Mouse (Mus musculus) cerebellum, adult 2 months (tissue): ENCODE results near the gene Pced1b. TPM values are rescaled to one million over a fixed set of nuclear protein-coding genes. Genes with fewer than 3 reads are reported as not detected.

Experiments used
- DNase-seq, 2 experiments: peaks; one replicate each; pipeline ENCODE4 v3.0.0; 2021
- H3K27ac ChIP-seq: fragments of 200-500 bp; 2 replicates; pipeline ENCODE4 v1.5.1; 2012; ENCODE audit warnings: low read length, control low read depth, inconsistent platforms; ENCODE audit not compliant: insufficient read depth
- H3K27me3 ChIP-seq: fragments of 200-500 bp; 2 replicates; pipeline ENCODE4 v1.6.1; 2012; ENCODE audit warnings: inconsistent platforms, mild to moderate bottlenecking, low read length, moderate library complexity; ENCODE audit not compliant: control insufficient read depth, insufficient read depth
- H3K4me1 ChIP-seq: fragments of 200-500 bp; 2 replicates; pipeline ENCODE4 v1.6.1; 2011; ENCODE audit warnings: low read length; ENCODE audit not compliant: control insufficient read depth, insufficient read depth
- H3K4me3 ChIP-seq: fragments of 200-500 bp; replicated peaks from 2 replicates; pipeline ENCODE3; 2011; ENCODE audit warnings: mild to moderate bottlenecking, low read depth, low read length, control low read depth; ENCODE audit not compliant: insufficient read depth
- CTCF ChIP-seq: fragments of 200-500 bp; IDR thresholded peaks from 2 replicates; pipeline ENCODE4 v1.5.1; 2011; ENCODE audit warnings: low read depth, mild to moderate bottlenecking, control low read depth, low read length, moderate library complexity, borderline replicate concordance; ENCODE audit not compliant: insufficient read depth
- POLR2A ChIP-seq: fragments of 200-500 bp; IDR thresholded peaks from 2 replicates; pipeline ENCODE4 v1.6.1; 2011; ENCODE audit warnings: low read length, control low read depth, borderline replicate concordance; ENCODE audit not compliant: insufficient read depth
- WGBS: fragments of 180-500 bp; shearing (Covaris S2); methylation state at CpG from one replicate; pipeline ENCODE4 v1.1.7; 2018; 5-methylcytosine and 5-hydroxymethylcytosine counted together
- polyA plus RNA-seq: library from polyadenylated mRNA; depleted of rRNA; stranded (reverse); fragments of >200 nt; gene quantifications from 2 replicates; pipeline ENCODE4 v1.2.3, GENCODE M21; 2012

Gene Pced1b
- polyA plus RNA-seq, 1 experiment = 7.5 TPM

DNA sequence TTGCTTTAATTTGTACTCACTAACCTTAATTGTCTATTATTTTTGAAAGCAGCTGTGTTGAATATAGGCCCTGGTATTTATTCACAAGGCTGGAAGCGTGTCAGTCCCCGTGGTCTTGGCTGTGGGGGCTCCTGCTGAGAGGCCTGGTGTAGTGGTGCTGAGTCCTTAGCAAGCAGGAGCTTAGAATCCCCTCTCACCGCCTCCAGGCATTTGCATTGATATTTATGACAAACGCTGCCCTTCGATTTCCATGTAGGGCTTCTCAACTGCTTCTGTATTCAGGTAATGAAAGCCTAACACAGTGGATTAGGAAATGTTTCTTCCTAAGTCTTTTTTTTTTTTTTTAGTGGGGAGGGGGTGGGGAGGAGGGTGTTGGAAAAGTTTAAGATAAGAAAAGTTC is 75.9 kb downstream of the Pced1b start:
- no peak for DNase-seq
- Histone ChIP-seq H3K4me3 (no peak overlapping the region), H3K27ac (no peak overlapping the region), H3K4me1 (no peaks in the 10 kb centered on the region), H3K27me3 (no peaks in the 10 kb centered on the region)
- 74% methylated on average over 5 of the region's 5 CpGs for WGBS
- TF ChIP-seq CTCF (no peak), POLR2A (no peak)

DNA sequence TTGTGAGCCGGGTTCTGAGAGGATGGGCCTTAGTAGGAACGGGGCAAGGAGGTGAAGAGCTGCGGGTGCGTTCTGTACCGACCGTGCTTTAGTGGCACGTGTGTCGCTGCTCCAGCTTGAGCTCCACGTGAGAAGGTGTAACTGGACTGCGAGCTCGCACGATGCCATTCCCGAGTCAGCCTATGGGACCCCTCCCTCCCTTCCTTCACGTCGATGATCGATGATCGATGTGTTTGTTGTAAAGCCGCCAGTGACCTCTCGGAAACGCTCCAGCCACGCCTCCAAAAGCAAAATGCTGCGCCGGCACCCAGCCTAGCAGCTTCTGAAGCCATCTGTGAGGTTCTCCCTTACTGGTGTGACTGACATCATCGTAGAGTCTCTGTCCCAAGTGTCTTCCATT is 76.6 kb downstream of the Pced1b start:
- no peaks in the 10 kb centered on the region for H3K27me3 ChIP-seq
- no peak overlapping the region for H3K4me3 ChIP-seq
- WGBS = 81% methylated on average over 24 of the region's 24 CpGs
- DNase-seq = no peak
- H3K4me1 ChIP-seq = no peaks in the 10 kb centered on the region
- no peak overlapping the region for H3K27ac ChIP-seq
- no peak for TF ChIP-seq CTCF
- TF ChIP-seq POLR2A = no peak

- Histone ChIP-seq H3K4me1 (no peaks in the 10 kb centered on the region), H3K27me3 (no peaks in the 10 kb centered on the region), H3K27ac (no peak overlapping the region), H3K4me3 (no peak overlapping the region)
- WGBS = 63% methylated on average over 9 of the region's 9 CpGs
- no peak for DNase-seq
- TF ChIP-seq POLR2A (no peak), CTCF (no peak)
Measured at GRCm38 (mm10) chr15:97324311-97324710, 77.4 kb downstream of the Pced1b start.

GRCm38 (mm10) chr15:97327500-97328081 is 80.7 kb downstream of the Pced1b start:
- TF ChIP-seq CTCF = 0 out of 2 replicates have a peak, but pooled peaks have one; percentile 17
- no peak for TF ChIP-seq POLR2A
- no peak overlapping the region for H3K27ac ChIP-seq
- no peak for DNase-seq
- H3K27me3 ChIP-seq = no peaks in the 10 kb centered on the region
- H3K4me3 ChIP-seq = no peak overlapping the region
- 76% methylated on average over 18 of the region's 18 CpGs for WGBS
- H3K4me1 ChIP-seq = no peaks in the 10 kb centered on the region

DNA sequence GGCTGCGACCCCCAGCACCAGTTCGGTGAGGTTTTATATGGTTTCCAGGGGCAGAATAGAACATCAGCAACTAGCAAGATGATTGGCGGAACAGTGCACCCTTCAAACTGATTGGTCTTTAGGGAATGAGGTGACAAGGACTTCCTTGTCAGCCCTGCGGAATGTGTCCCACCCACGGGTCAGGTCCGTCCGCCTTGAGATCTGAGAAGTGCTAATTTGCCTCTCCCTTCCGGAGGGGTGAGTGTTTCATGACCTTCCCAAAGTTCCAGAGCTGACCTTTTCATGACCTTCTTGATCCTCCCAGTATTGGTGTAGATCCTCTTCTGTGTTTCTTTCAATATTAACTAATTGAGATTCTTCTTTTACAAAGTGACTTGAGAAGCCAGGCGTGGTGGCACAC is 85.7 kb downstream of the Pced1b start:
- H3K4me3 ChIP-seq = no peak overlapping the region
- no peaks in the 10 kb centered on the region for H3K4me1 ChIP-seq
- no peaks in the 10 kb centered on the region for H3K27me3 ChIP-seq
- TF ChIP-seq POLR2A = no peak
- no peak for TF ChIP-seq CTCF
- H3K27ac ChIP-seq = no peak overlapping the region
- DNase-seq = no peak
- 67% methylated on average over 9 of the region's 9 CpGs for WGBS

DNA sequence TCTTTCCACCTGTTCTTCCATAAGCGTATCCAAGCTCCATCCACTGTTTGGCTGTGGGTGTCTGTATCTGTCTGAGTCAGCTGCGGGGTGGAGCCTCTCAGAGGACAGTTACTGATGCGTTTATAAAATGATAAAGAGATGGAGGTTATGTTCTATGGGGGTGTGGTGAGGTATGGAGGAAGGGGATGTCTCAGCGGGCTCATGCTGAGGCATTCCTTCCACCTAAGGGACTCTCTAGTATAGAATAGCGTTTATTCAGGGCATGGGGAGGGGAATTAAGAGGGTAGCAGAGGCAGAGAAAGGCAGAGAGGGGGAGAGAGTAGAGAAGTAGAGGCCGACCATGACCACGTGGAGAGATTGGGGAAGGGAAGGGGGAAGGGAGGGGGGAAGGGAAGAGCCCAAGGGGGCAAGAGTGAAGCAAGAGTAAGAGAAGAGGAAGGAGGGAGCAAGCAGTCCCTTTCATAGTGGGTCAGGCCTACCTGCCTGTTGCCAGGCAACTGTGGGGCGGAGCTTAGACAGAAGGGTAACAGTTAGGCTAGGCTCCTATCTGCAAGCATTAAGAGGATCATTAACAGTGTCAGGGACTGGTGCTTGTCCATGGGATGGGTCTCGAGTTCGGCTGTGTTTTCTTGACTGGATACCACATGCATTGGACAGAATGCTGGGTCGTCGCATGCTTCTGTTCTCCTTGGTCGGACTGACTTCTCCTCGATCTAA is 90.9 kb downstream of the Pced1b start:
- H3K4me3 ChIP-seq = no peak overlapping the region
- TF ChIP-seq POLR2A = no peak
- TF ChIP-seq CTCF = no peak
- H3K27me3 ChIP-seq = no peaks in the 10 kb centered on the region; the same call in 1 of the 2 replicates
- H3K4me1 ChIP-seq = no peaks in the 10 kb centered on the region; the same call in 1 of the 2 replicates
- no peak overlapping the region for H3K27ac ChIP-seq
- DNase-seq = no peak
- WGBS = 36% methylated on average over 14 of the region's 14 CpGs

GRCm38 (mm10) chr15:97338377-97339060 is 91.6 kb downstream of the Pced1b start:
- Histone ChIP-seq H3K4me1 (no peaks in the 10 kb centered on the region; the same call in 1 of the 2 replicates), H3K27me3 (no peaks in the 10 kb centered on the region; the same call in 1 of the 2 replicates), H3K27ac (no peak overlapping the region), H3K4me3 (no peak overlapping the region)
- DNase-seq = no peak
- TF ChIP-seq CTCF (no peak), POLR2A (no peak)
- 7% methylated on average over 17 of the region's 17 CpGs for WGBS
